Mouse (Mus musculus): ENCODE data around the gene Map2k3. TPM values are rescaled to one million over a fixed set of nuclear protein-coding genes. Genes with fewer than 3 reads are reported as not detected.
"Not testable (repeated sequence)": the region's sequence is repeated elsewhere in the genome, so short reads cannot be mapped to it uniquely, and the experiment has no call there.

Gene Map2k3
- 121 and 134 TPM in 2 replicates for polyA plus RNA-seq (2015; fragmentation: Nextera tagmentation; extraction: Ambion mirVana)

GRCm38 (mm10) chr11:60931869-60932481, at the start of gene Map2k3:
Map2k3 (plus strand) TSS chr11:60932033.
- H3K9me3 ChIP-seq (replicated peaks; ENCODE audit: control insufficient read depth, low read length) = no peaks in the 10 kb centered on the region
- H3K27me3 ChIP-seq (ENCODE audit: control insufficient read depth, insufficient read depth, low read depth, low read length) = no peaks in the 10 kb centered on the region
- peaks cover 3% of the 10 kb centered on the region for H3K36me3 ChIP-seq (ENCODE audit: control insufficient read depth, insufficient read depth)
- under 1% methylated on average over 59 of the region's 59 CpGs for WGBS (ENCODE audit: insufficient replicate concordance)
- peaks cover 62% of the 10 kb centered on the region for H3K4me1 ChIP-seq (ENCODE audit: control insufficient read depth, low read depth, low read length)
- peak within 1 kb of the TSS; percentile 99 for H3K9ac ChIP-seq (ENCODE audit: low read depth, low read length)
- peak; percentile 85 for ATAC-seq (ENCODE audit: low read depth)
- peak within 1 kb of the TSS; percentile 97 for H3K4me3 ChIP-seq (ENCODE audit: low read depth, low read length)
- H3K4me2 ChIP-seq (ENCODE audit: low read depth, low read length) = peak within 1 kb of the TSS; percentile 92
- H3K27ac ChIP-seq (ENCODE audit: low read length) = peak within 1 kb of the TSS; percentile 92

GRCm38 (mm10) chr11:60882386-60882785, 49.4 kb upstream of the Map2k3 start:
- no peaks in the 10 kb centered on the region for H3K36me3 ChIP-seq (ENCODE audit: control insufficient read depth, insufficient read depth)
- no peak for ATAC-seq (ENCODE audit: low read depth)
- WGBS (ENCODE audit: insufficient replicate concordance) = 53% methylated on average over 3 of the region's 3 CpGs
- H3K4me1 ChIP-seq (ENCODE audit: control insufficient read depth, low read depth, low read length) = peaks cover 10% of the 10 kb centered on the region
- no peaks in the 10 kb centered on the region for H3K9me3 ChIP-seq (replicated peaks; ENCODE audit: control insufficient read depth, low read length)
- H3K4me2 ChIP-seq (ENCODE audit: low read depth, low read length) = no peak overlapping the region
- H3K27me3 ChIP-seq (ENCODE audit: control insufficient read depth, insufficient read depth, low read depth, low read length) = no peaks in the 10 kb centered on the region; the same call in 1 of the 2 replicates
- no peak overlapping the region for H3K27ac ChIP-seq (ENCODE audit: low read length)
- no peak overlapping the region for H3K4me3 ChIP-seq (ENCODE audit: low read depth, low read length)
- H3K9ac ChIP-seq (ENCODE audit: low read depth, low read length) = no peak overlapping the region

- ATAC-seq (ENCODE audit: low read depth); H3K36me3 ChIP-seq (ENCODE audit: control insufficient read depth, insufficient read depth); H3K9ac ChIP-seq (ENCODE audit: low read depth, low read length); H3K4me2 ChIP-seq (ENCODE audit: low read depth, low read length); H3K27ac ChIP-seq (ENCODE audit: low read length); H3K4me1 ChIP-seq (ENCODE audit: control insufficient read depth, low read depth, low read length); H3K9me3 ChIP-seq (replicated peaks; ENCODE audit: control insufficient read depth, low read length); H3K27me3 ChIP-seq (ENCODE audit: control insufficient read depth, insufficient read depth, low read depth, low read length); H3K4me3 ChIP-seq (ENCODE audit: low read depth, low read length): not testable (repeated sequence)
- WGBS (ENCODE audit: insufficient replicate concordance) = 82% methylated on average over 2 of the region's 3 CpGs
Observed at GRCm38 (mm10) chr11:60886986-60887385, 44.8 kb upstream of the Map2k3 start.

- Histone ChIP-seq H3K4me3 (ENCODE audit: low read depth, low read length) (no peak overlapping the region), H3K27ac (ENCODE audit: low read length) (no peak overlapping the region), H3K4me2 (ENCODE audit: low read depth, low read length) (no peak overlapping the region), H3K27me3 (ENCODE audit: control insufficient read depth, insufficient read depth, low read depth, low read length) (no peaks in the 10 kb centered on the region), H3K36me3 (ENCODE audit: control insufficient read depth, insufficient read depth) (no peaks in the 10 kb centered on the region), H3K9ac (ENCODE audit: low read depth, low read length) (no peak overlapping the region), H3K4me1 (ENCODE audit: control insufficient read depth, low read depth, low read length) (no peaks in the 10 kb centered on the region), H3K9me3 (replicated peaks; ENCODE audit: control insufficient read depth, low read length) (no peaks in the 10 kb centered on the region)
- WGBS (ENCODE audit: insufficient replicate concordance) = 38% methylated on average over 2 of the region's 2 CpGs
- ATAC-seq (ENCODE audit: low read depth) = no peak
Observed at GRCm38 (mm10) chr11:60889861-60890260, 42.0 kb upstream of the Map2k3 start.

GRCm38 (mm10) chr11:60890286-60890685, 41.5 kb upstream of the Map2k3 start:
- H3K4me1 ChIP-seq (ENCODE audit: control insufficient read depth, low read depth, low read length) = no peaks in the 10 kb centered on the region
- no peak overlapping the region for H3K4me2 ChIP-seq (ENCODE audit: low read depth, low read length)
- no peak overlapping the region for H3K4me3 ChIP-seq (ENCODE audit: low read depth, low read length)
- no peaks in the 10 kb centered on the region for H3K27me3 ChIP-seq (ENCODE audit: control insufficient read depth, insufficient read depth, low read depth, low read length)
- H3K36me3 ChIP-seq (ENCODE audit: control insufficient read depth, insufficient read depth) = no peaks in the 10 kb centered on the region
- no peak overlapping the region for H3K9ac ChIP-seq (ENCODE audit: low read depth, low read length)
- no peak overlapping the region for H3K27ac ChIP-seq (ENCODE audit: low read length)
- no peak for ATAC-seq (ENCODE audit: low read depth)
- H3K9me3 ChIP-seq (replicated peaks; ENCODE audit: control insufficient read depth, low read length) = no peaks in the 10 kb centered on the region
- 52% methylated on average over 6 of the region's 6 CpGs for WGBS (ENCODE audit: insufficient replicate concordance)

GRCm38 (mm10) chr11:60890744-60891143, 41.1 kb upstream of the Map2k3 start:
- no peaks in the 10 kb centered on the region for H3K27me3 ChIP-seq (ENCODE audit: control insufficient read depth, insufficient read depth, low read depth, low read length)
- H3K36me3 ChIP-seq (ENCODE audit: control insufficient read depth, insufficient read depth) = no peaks in the 10 kb centered on the region
- no peak overlapping the region for H3K4me3 ChIP-seq (ENCODE audit: low read depth, low read length)
- ATAC-seq (ENCODE audit: low read depth) = no peak
- 46% methylated on average over 3 of the region's 3 CpGs for WGBS (ENCODE audit: insufficient replicate concordance)
- H3K27ac ChIP-seq (ENCODE audit: low read length) = no peak overlapping the region
- no peak overlapping the region for H3K4me2 ChIP-seq (ENCODE audit: low read depth, low read length)
- no peaks in the 10 kb centered on the region for H3K4me1 ChIP-seq (ENCODE audit: control insufficient read depth, low read depth, low read length)
- H3K9me3 ChIP-seq (replicated peaks; ENCODE audit: control insufficient read depth, low read length) = no peaks in the 10 kb centered on the region
- H3K9ac ChIP-seq (ENCODE audit: low read depth, low read length) = no peak overlapping the region

GRCm38 (mm10) chr11:60895915-60896314, 35.9 kb upstream of the Map2k3 start:
- no peaks in the 10 kb centered on the region for H3K36me3 ChIP-seq (ENCODE audit: control insufficient read depth, insufficient read depth)
- H3K27me3 ChIP-seq (ENCODE audit: control insufficient read depth, insufficient read depth, low read depth, low read length) = no peaks in the 10 kb centered on the region
- H3K4me1 ChIP-seq (ENCODE audit: control insufficient read depth, low read depth, low read length) = no peaks in the 10 kb centered on the region
- H3K4me2 ChIP-seq (ENCODE audit: low read depth, low read length) = no peak overlapping the region
- no peak overlapping the region for H3K27ac ChIP-seq (ENCODE audit: low read length)
- 37% methylated on average over 4 of the region's 4 CpGs for WGBS (ENCODE audit: insufficient replicate concordance)
- H3K9me3 ChIP-seq (replicated peaks; ENCODE audit: control insufficient read depth, low read length) = no peaks in the 10 kb centered on the region
- H3K4me3 ChIP-seq (ENCODE audit: low read depth, low read length) = no peak overlapping the region
- no peak overlapping the region for H3K9ac ChIP-seq (ENCODE audit: low read depth, low read length)
- no peak for ATAC-seq (ENCODE audit: low read depth)

GRCm38 (mm10) chr11:60902001-60902400, 29.8 kb upstream of the Map2k3 start:
- WGBS (ENCODE audit: insufficient replicate concordance) = 69% methylated on average over 7 of the region's 7 CpGs
- ATAC-seq (ENCODE audit: low read depth) = no peak

GRCm38 (mm10) chr11:60902486-60902885, 29.3 kb upstream of the Map2k3 start:
- no peaks in the 10 kb centered on the region for H3K9me3 ChIP-seq (replicated peaks; ENCODE audit: control insufficient read depth, low read length)
- H3K4me2 ChIP-seq (ENCODE audit: low read depth, low read length) = no peak overlapping the region
- 57% methylated on average over 4 of the region's 4 CpGs for WGBS (ENCODE audit: insufficient replicate concordance)
- H3K36me3 ChIP-seq (ENCODE audit: control insufficient read depth, insufficient read depth) = peaks cover 10% of the 10 kb centered on the region
- H3K4me3 ChIP-seq (ENCODE audit: low read depth, low read length) = no peak overlapping the region
- no peak overlapping the region for H3K27ac ChIP-seq (ENCODE audit: low read length)
- ATAC-seq (ENCODE audit: low read depth) = peak; percentile 68
- no peaks in the 10 kb centered on the region for H3K27me3 ChIP-seq (ENCODE audit: control insufficient read depth, insufficient read depth, low read depth, low read length)
- H3K9ac ChIP-seq (ENCODE audit: low read depth, low read length) = no peak overlapping the region
- no peaks in the 10 kb centered on the region for H3K4me1 ChIP-seq (ENCODE audit: control insufficient read depth, low read depth, low read length)

More at GRCm38 (mm10) chr11:60902001-60902400, 29.8 kb upstream of the Map2k3 start:
- Histone ChIP-seq H3K27me3 (ENCODE audit: control insufficient read depth, insufficient read depth, low read depth, low read length) (no peaks in the 10 kb centered on the region), H3K9me3 (replicated peaks; ENCODE audit: control insufficient read depth, low read length) (no peaks in the 10 kb centered on the region), H3K4me1 (ENCODE audit: control insufficient read depth, low read depth, low read length) (no peaks in the 10 kb centered on the region), H3K9ac (ENCODE audit: low read depth, low read length) (no peak overlapping the region), H3K4me3 (ENCODE audit: low read depth, low read length) (no peak overlapping the region), H3K27ac (ENCODE audit: low read length) (no peak overlapping the region), H3K36me3 (ENCODE audit: control insufficient read depth, insufficient read depth) (peaks cover 10% of the 10 kb centered on the region), H3K4me2 (ENCODE audit: low read depth, low read length) (no peak overlapping the region)

Measured in liver, embryonic 16.5 days (tissue).